Mouse (Mus musculus) intestine, embryonic 15.5 days (tissue): ENCODE data around the gene Vmp1. TPM values are rescaled to one million over a fixed set of nuclear protein-coding genes. Genes with fewer than 3 reads are reported as not detected.

ENCODE experiments used
- ATAC-seq: fragments of 200-750 bp; cut with Nextera tagmentation; 2 replicates; pipeline ENCODE4 v1.8.0; 2017; ENCODE audit warnings: moderate TSS enrichment, moderate library complexity
- H3K27ac ChIP-seq: fragments of 300-500 bp; sonication (generic); 2 replicates; pipeline ENCODE4 v1.5.1; 2015; ENCODE audit warnings: mild to moderate bottlenecking, inconsistent platforms
- H3K27me3 ChIP-seq: fragments of 300-500 bp; sonication (generic); replicated peaks from 2 replicates; pipeline ENCODE4 v1.6.1; 2015; ENCODE audit warnings: inconsistent platforms
- H3K36me3 ChIP-seq: fragments of 300-500 bp; sonication (generic); 2 replicates; pipeline ENCODE4 v1.6.1; 2015; ENCODE audit warnings: inconsistent platforms
- H3K4me1 ChIP-seq: fragments of 300-500 bp; sonication (generic); replicated peaks from 2 replicates; pipeline ENCODE4 v1.6.1; 2015; ENCODE audit warnings: inconsistent platforms
- H3K4me2 ChIP-seq: fragments of 300-500 bp; sonication (generic); replicated peaks from 2 replicates; pipeline ENCODE4 v1.6.1; 2015; ENCODE audit warnings: mild to moderate bottlenecking, inconsistent platforms
- H3K4me3 ChIP-seq: fragments of 300-500 bp; sonication (generic); replicated peaks from 2 replicates; pipeline ENCODE4 v1.5.1; 2015; ENCODE audit warnings: inconsistent platforms
- H3K9ac ChIP-seq: fragments of 300-500 bp; sonication (generic); 2 replicates; pipeline ENCODE4 v1.6.1; 2015; ENCODE audit warnings: inconsistent platforms
- H3K9me3 ChIP-seq: fragments of 300-500 bp; sonication (generic); 2 replicates; pipeline ENCODE4 v1.6.1; 2016; ENCODE audit warnings: inconsistent platforms
- WGBS: fragments of 180-500 bp; shearing (Covaris S2); methylation state at CpG from one replicate; pipeline ENCODE4 v1.1.7; 2015; 5-methylcytosine and 5-hydroxymethylcytosine counted together
- polyA plus RNA-seq: library from polyadenylated mRNA; unstranded; fragments of >200 nt; fragmentation: Nextera tagmentation; extraction: Ambion mirVana; gene quantifications from 2 replicates; pipeline ENCODE4 v1.2.1, GENCODE M21; 2015

Gene Vmp1
- polyA plus RNA-seq: 168 and 176 TPM in 2 replicates

DNA sequence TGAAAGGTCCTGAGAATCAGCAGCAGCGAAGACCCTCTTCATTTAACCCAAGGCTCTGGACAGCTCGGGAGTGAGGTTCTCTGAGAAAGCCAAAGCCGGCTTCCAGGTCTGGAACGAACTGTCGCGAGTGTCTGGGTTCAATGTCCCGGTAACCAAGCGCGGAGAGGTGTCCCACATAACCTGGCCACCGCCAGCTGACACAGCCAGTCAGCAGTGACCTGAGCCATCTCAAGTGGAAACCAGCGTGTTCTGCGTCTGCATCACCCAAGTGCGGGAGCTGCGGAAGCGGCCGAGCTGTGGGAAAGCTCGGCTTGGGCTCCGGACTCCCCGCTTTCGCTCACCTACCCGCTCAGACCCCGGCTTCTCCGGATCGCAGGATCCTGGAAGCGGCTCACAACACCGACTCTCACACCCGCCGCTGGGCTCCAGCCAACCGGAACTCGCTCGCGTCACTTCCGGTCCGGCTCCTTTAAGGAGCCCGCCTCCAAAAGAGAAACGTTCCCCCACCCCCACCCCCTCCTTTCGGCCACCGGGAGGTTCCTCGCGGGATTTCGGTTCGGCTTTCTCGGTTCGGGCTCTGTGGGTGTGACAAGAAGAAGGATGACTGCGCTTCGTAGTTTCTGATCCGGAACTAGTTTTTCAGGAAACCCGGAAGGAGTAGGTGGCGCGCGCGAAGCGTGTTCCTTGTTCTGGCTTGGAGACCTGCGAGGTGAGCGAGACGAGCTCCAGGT is at the start of gene Vmp1, which contains the start of gene Ptrh2:
Gene Vmp1 (minus strand): TSS at position 442 of the 731 bp plus-strand sequence.
Gene Ptrh2 (plus strand): TSS at position 591 of the 731 bp plus-strand sequence.
- peak within 1 kb of the TSS; percentile 78 for H3K4me3 ChIP-seq
- under 1% methylated on average over 56 of the region's 56 CpGs for WGBS
- ATAC-seq: peak; percentile 94

DNA sequence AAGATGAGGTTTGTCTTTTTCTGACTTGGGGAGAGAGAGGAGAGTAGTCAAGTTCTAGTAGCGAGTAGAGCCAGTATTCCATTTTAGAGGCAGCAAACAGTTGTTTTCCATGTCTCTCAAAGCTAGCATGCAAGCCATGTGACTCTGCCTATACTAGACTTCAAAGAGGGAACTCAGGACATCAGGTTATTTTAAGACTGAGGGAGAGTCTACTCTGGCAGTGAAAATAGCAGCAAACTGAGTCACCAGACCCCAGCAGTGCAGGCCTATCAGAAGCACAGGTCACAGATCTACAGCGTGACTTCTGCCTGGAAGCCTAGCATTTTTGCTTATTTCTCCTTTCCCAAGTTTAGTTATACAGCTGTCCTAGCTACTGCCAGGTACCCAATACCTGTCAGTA is 47.8 kb upstream of the Vmp1 start:
- no peak overlapping the region for H3K4me2 ChIP-seq
- no peaks in the 10 kb centered on the region for H3K27me3 ChIP-seq
- H3K27ac ChIP-seq: no peak overlapping the region
- H3K4me1 ChIP-seq: 0 out of 2 replicates have a peak, but pooled peaks cover 2% of the 10 kb centered on the region
- H3K9ac ChIP-seq: no peak overlapping the region
- H3K4me3 ChIP-seq: no peak overlapping the region
- H3K36me3 ChIP-seq: peaks cover 12% of the 10 kb centered on the region
- no peak for ATAC-seq
- WGBS: 95% methylated on average over 2 of the region's 2 CpGs
- H3K9me3 ChIP-seq: no peaks in the 10 kb centered on the region

More for the DNA sequence above, at the start of gene Vmp1, which contains the start of gene Ptrh2:
- H3K27ac ChIP-seq: peak within 1 kb of the TSS; percentile 90
- H3K9me3 ChIP-seq: no peaks in the 10 kb centered on the region
- no peaks in the 10 kb centered on the region for H3K36me3 ChIP-seq
- no peaks in the 10 kb centered on the region for H3K27me3 ChIP-seq
- peaks cover 14% of the 10 kb centered on the region; the same call in 1 of the 2 replicates for H3K4me1 ChIP-seq
- H3K9ac ChIP-seq: peak within 1 kb of the TSS; percentile 93
- peak within 1 kb of the TSS; percentile 77 for H3K4me2 ChIP-seq

DNA sequence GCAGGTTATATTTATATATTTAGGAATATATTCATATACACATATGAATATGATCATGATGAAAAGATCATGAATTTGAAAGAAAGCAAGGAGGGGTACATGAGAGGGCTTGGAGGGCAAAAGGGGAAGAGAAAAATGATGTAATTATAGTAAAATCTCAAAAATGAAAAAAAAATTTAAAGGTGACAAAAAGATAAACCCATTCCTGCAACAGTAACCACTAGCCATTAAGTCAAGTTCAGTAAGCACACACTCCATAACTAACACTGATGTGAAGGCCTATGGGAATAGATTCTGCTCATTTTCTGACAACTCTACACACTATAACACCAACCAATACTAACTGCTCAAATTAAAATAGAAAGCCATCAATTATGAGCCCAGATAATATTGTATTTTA is 42.0 kb upstream of the Vmp1 start:
- Histone ChIP-seq H3K9me3 (no peaks in the 10 kb centered on the region), H3K27ac (no peak overlapping the region), H3K9ac (no peak overlapping the region), H3K4me3 (no peak overlapping the region), H3K27me3 (no peaks in the 10 kb centered on the region), H3K36me3 (peaks cover 14% of the 10 kb centered on the region), H3K4me2 (no peak overlapping the region), H3K4me1 (no peaks in the 10 kb centered on the region)
- no peak for ATAC-seq

DNA sequence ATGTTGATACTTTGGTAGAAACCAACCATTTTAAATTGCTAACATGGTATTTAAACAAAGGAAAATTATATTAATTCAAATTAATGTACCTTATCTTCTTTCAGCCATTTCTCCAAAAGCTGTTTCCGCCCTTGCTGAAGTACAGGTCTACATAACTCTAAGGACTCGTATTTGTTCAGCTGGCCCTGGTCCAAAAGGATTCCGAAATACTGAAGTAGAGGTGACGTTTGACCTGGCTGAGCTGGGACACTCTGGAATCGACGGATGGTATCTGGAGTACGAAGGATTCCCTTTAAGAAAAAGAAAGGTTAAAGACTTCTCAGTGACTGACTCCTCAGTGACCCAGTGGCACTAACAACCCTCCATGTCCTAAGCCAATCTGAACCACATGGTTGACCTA is 41.3 kb upstream of the Vmp1 start:
- no peaks in the 10 kb centered on the region for H3K27me3 ChIP-seq
- H3K4me2 ChIP-seq: no peak overlapping the region
- no peak overlapping the region for H3K9ac ChIP-seq
- peaks cover 19% of the 10 kb centered on the region for H3K36me3 ChIP-seq
- no peak for ATAC-seq
- no peak overlapping the region for H3K4me3 ChIP-seq
- no peak overlapping the region for H3K27ac ChIP-seq
- H3K9me3 ChIP-seq: no peaks in the 10 kb centered on the region
- WGBS: 88% methylated on average over 7 of the region's 7 CpGs
- H3K4me1 ChIP-seq: no peaks in the 10 kb centered on the region

GRCm38 (mm10) chr11:86724004-86724403 is 40.4 kb upstream of the Vmp1 start:
- Histone ChIP-seq H3K9me3 (no peaks in the 10 kb centered on the region), H3K4me1 (no peaks in the 10 kb centered on the region), H3K36me3 (peaks cover 21% of the 10 kb centered on the region), H3K4me2 (no peak overlapping the region), H3K4me3 (no peak overlapping the region), H3K27ac (no peak overlapping the region), H3K9ac (no peak overlapping the region), H3K27me3 (no peaks in the 10 kb centered on the region)
- 90% methylated on average over 3 of the region's 3 CpGs for WGBS
- ATAC-seq: no peak

GRCm38 (mm10) chr11:86719390-86719789 is 35.8 kb upstream of the Vmp1 start:
- Histone ChIP-seq H3K27ac (no peak overlapping the region), H3K4me1 (no peaks in the 10 kb centered on the region), H3K9ac (no peak overlapping the region), H3K27me3 (no peaks in the 10 kb centered on the region), H3K9me3 (no peaks in the 10 kb centered on the region), H3K4me3 (no peak overlapping the region), H3K4me2 (no peak overlapping the region), H3K36me3 (peaks cover 15% of the 10 kb centered on the region)
- WGBS: 88% methylated on average over 8 of the region's 8 CpGs
- no peak for ATAC-seq

DNA sequence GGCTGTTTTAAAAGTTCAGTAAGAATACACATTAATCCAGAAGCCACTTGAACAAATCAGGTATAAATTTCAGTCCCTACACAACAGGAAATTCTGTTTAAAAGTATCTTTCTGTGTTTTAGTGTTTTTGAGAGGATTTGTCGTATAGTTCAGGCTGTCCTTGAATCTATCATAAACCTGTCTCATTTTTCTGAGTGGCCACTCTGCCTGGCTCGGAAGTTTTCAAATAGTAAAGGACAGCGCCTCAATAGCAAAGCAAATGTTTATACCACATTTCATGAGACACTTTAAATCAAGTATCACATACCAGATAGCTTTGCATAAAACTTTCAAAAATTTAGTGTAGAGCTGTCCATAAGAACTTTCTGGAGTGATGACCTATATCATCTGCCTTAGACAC is 34.7 kb upstream of the Vmp1 start:
- H3K9me3 ChIP-seq: no peaks in the 10 kb centered on the region
- ATAC-seq: no peak
- H3K27me3 ChIP-seq: no peaks in the 10 kb centered on the region
- no peak overlapping the region for H3K27ac ChIP-seq
- H3K4me3 ChIP-seq: no peak overlapping the region
- H3K4me1 ChIP-seq: no peaks in the 10 kb centered on the region
- no peak overlapping the region for H3K4me2 ChIP-seq
- H3K9ac ChIP-seq: no peak overlapping the region
- 80% methylated on average over 3 of the region's 3 CpGs for WGBS
- H3K36me3 ChIP-seq: peaks cover 15% of the 10 kb centered on the region

DNA sequence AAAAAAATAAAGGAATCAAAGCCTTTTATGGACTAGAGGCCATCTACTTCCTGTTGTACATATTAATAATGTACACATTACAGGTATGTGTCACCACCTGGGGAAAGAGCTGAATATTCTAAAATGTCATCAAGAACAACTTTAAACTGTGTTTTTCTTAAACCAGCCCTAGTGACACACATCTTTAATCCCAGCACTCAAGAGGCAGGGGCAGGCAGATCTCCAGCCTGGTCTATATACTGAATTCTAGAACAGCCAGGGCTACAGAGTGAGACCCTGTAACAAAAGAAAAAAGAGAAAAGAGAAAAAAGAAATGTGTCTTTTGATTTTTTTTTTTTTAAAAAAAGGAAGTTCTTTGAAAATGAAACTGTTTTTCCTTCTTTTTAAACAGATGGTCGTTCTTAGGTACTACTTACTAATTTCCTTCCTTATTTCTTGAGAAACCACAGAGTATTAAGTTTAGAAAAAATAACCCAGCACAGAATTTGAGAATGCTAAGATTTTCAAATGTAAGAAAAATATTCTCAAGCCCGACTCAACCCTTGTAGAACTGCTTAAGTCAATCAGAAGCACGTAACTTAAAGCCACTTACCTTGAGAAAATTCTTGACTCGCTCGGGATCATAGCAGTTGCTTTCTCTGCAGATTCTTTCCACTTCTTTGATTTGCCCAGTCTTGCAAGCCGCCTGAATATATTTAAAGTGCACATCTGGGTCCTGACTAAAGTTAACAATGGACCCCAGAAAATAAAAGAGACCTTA is 33.9 kb upstream of the Vmp1 start:
- Histone ChIP-seq H3K36me3 (peaks cover 17% of the 10 kb centered on the region), H3K9me3 (no peaks in the 10 kb centered on the region), H3K9ac (no peak overlapping the region), H3K27me3 (no peaks in the 10 kb centered on the region), H3K4me2 (no peak overlapping the region), H3K4me3 (no peak overlapping the region), H3K4me1 (no peaks in the 10 kb centered on the region), H3K27ac (no peak overlapping the region)
- 86% methylated on average over 6 of the region's 6 CpGs for WGBS
- ATAC-seq: no peak

DNA sequence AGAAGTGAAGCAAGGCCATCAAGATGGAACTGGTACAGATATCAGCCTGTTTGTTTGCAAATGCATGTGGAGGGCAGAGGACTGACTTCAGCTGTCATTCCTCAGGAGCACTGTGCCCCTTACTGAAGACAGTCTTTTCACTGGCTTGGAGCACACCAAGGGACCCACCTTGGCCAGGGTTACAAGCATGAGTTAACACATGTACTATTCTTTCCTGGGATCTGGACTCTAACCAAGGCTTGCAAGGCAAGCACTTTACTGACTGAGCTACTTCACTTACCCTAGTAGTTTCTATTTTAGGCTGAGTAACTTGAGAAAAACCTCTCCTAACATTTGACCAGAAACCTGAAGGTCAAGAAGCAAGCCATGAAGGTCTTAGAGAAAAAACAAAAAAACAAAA is 31.0 kb upstream of the Vmp1 start:
- ATAC-seq: no peak
- Histone ChIP-seq H3K36me3 (peaks cover 13% of the 10 kb centered on the region), H3K9ac (no peak overlapping the region), H3K4me1 (no peaks in the 10 kb centered on the region), H3K9me3 (no peaks in the 10 kb centered on the region), H3K4me2 (no peak overlapping the region), H3K27me3 (no peaks in the 10 kb centered on the region), H3K4me3 (no peak overlapping the region), H3K27ac (no peak overlapping the region)

- no peak for ATAC-seq
- no peak overlapping the region for H3K9ac ChIP-seq
- no peak overlapping the region for H3K4me2 ChIP-seq
- no peaks in the 10 kb centered on the region for H3K27me3 ChIP-seq
- H3K27ac ChIP-seq: no peak overlapping the region
- no peaks in the 10 kb centered on the region for H3K4me1 ChIP-seq
- WGBS: 95% methylated on average over 4 of the region's 4 CpGs
- H3K9me3 ChIP-seq: no peaks in the 10 kb centered on the region
- no peak overlapping the region for H3K4me3 ChIP-seq
- H3K36me3 ChIP-seq: peaks cover 43% of the 10 kb centered on the region
Observed at GRCm38 (mm10) chr11:86701151-86701550, 17.5 kb upstream of the Vmp1 start.

- no peaks in the 10 kb centered on the region for H3K9me3 ChIP-seq
- no peaks in the 10 kb centered on the region for H3K4me1 ChIP-seq
- H3K36me3 ChIP-seq: peaks cover 30% of the 10 kb centered on the region
- H3K4me2 ChIP-seq: no peak overlapping the region
- no peak overlapping the region for H3K27ac ChIP-seq
- no peak overlapping the region for H3K9ac ChIP-seq
- no peaks in the 10 kb centered on the region for H3K27me3 ChIP-seq
- 85% methylated on average over 4 of the region's 4 CpGs for WGBS
- H3K4me3 ChIP-seq: no peak overlapping the region
- ATAC-seq: no peak
Observed at GRCm38 (mm10) chr11:86695461-86695860, 11.8 kb upstream of the Vmp1 start.

- Histone ChIP-seq H3K4me3 (no peak overlapping the region), H3K9me3 (no peaks in the 10 kb centered on the region), H3K9ac (no peak overlapping the region), H3K27ac (no peak overlapping the region), H3K4me2 (no peak overlapping the region), H3K27me3 (no peaks in the 10 kb centered on the region), H3K4me1 (no peaks in the 10 kb centered on the region), H3K36me3 (peaks cover 27% of the 10 kb centered on the region)
- no peak for ATAC-seq
- 85% methylated on average over 2 of the region's 2 CpGs for WGBS
Observed at GRCm38 (mm10) chr11:86692546-86692945, 8.9 kb upstream of the Vmp1 start.
